Mouse (Mus musculus): ENCODE results near the gene Spata31d1c.

- TF ChIP-seq POLR2A (IDR thresholded peaks at IDR 0.05; ENCODE audit: insufficient read length, low read depth) (no peak), POLR2AphosphoS2 (IDR thresholded peaks at IDR 0.05; ENCODE audit: insufficient read length, low read depth) (no peak)
Measured at GRCm38 (mm10) chr13:65052660-65053059, 19.8 kb downstream of the Spata31d1c start, which contains the start of gene Prss47.

Data from myocyte (in vitro differentiated cells).